25 mouse cellular contexts compared by ENCODE assay signal in the genomic region with DNA sequence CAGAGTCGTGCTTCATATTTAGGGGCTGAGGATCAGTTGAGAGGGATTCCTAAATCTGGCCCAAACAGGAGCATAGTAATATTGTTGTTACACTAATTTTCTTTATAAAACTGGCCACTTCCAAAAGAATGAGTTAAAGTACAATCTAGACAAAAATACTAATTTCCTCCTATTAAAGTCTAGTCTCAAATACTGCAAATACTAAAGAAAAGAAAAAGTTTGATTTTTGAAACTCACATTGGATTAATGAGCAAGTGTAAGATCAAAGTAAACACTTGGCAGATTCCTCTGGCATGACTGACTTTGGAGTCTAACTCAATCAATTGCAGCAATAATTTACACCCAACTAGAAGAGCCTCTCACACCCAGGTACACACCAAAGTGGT.
DNase-seq lines count a peak whose midpoint lies in the region; ATAC-seq and TF ChIP-seq lines count a peak whose summit lies in the region.
"Had no signal": no experiment of that assay in that cellular context is flagged by ENCODE, and none has a peak within 500 bp of the region (broad histone marks: within the 10 kb centered on the region; RNA-seq: fewer than 3 reads in every experiment).

No protein-coding gene starts in this region.

- no peak overlapping the region for H3K4me3 ChIP-seq in heart, adult 2 months
- H3K4me3 ChIP-seq in kidney, embryonic 15.5 days (replicated peaks) = no peak overlapping the region
- H3K4me3 ChIP-seq in cerebellum, adult 2 months (replicated peaks; ENCODE audit: insufficient read depth, low read depth, low read length) = no peak overlapping the region
- H3K4me3 ChIP-seq: embryonic facial prominence, embryonic 12.5 days; forebrain, embryonic 15.5 days; heart, embryonic 10.5 days; layer of hippocampus, adult 2 months; left cerebral cortex, adult 2 months; limb, embryonic 12.5 days had no signal

- ATAC-seq in kidney, embryonic 15.5 days (replicated peaks; ENCODE audit: low FRiP score) = no peak
- ATAC-seq: forebrain, embryonic 15.5 days; hindbrain, embryonic 16.5 days; midbrain, embryonic 16.5 days; Patski had no signal

- H3K79me2 ChIP-seq in heart, adult 2 months (replicated peaks; ENCODE audit: control insufficient read depth, insufficient read depth, low read length) = no peaks in the 10 kb centered on the region

- WGBS in heart, adult 2 months = 30% methylated on average over 1 of the region's 1 CpGs
- WGBS in kidney, embryonic 15.5 days = 29% methylated on average over 1 of the region's 1 CpGs
- WGBS in cerebellum, adult 2 months = 56% methylated on average over 1 of the region's 1 CpGs

- no peak for TF ChIP-seq CTCF in heart, adult 2 months (IDR thresholded peaks at IDR 0.05)
- TF ChIP-seq CTCF in cerebellum, adult 2 months (IDR thresholded peaks at IDR 0.05; ENCODE audit: borderline replicate concordance, insufficient read depth, low read depth, low read length) = no peak

- no peak overlapping the region for H3K4me2 ChIP-seq in kidney, embryonic 15.5 days
- H3K4me2 ChIP-seq: embryonic facial prominence, embryonic 12.5 days; forebrain, embryonic 15.5 days; limb, embryonic 12.5 days; liver, embryonic 11.5 days had no signal

- intact Hi-C loops in heart, adult 2 months (cut with DNase I) = no loop called here
- intact Hi-C loops in heart, postnatal 36 days (cut with DNase I) = no loop called here

- peak overlapping the region; percentile 1; the same call in 1 of the 2 replicates for H3K27ac ChIP-seq in heart, adult 2 months
- peak overlapping the region; percentile 57; the same call in 1 of the 2 replicates for H3K27ac ChIP-seq in kidney, embryonic 15.5 days
- no peak overlapping the region for H3K27ac ChIP-seq in cerebellum, adult 2 months (ENCODE audit: insufficient read depth, low read length)
- H3K27ac ChIP-seq: embryonic facial prominence, embryonic 12.5 days; forebrain, embryonic 15.5 days; layer of hippocampus, adult 2 months; left cerebral cortex, adult 2 months; limb, embryonic 12.5 days; macrophage had no signal

- no peak for DNase-seq in heart, adult 2 months
- DNase-seq in heart, postnatal 36 days = no peak
- no peak for DNase-seq in kidney, postnatal 25 days
- peak; percentile 18 for DNase-seq in retina, embryonic 14.5 days (ENCODE audit: low spot score)
- DNase-seq in retina, postnatal 1 day = no peak
- DNase-seq in cerebellum, adult 2 months = no peak
- DNase-seq: cerebellum, adult 11 months; cerebellum, adult 9-11 months; gastrocnemius, postnatal 36 days; right cerebral cortex, postnatal 4 days; thymus, adult 18-20 months; thymus, postnatal 25 days had no signal

- H3K9ac ChIP-seq in heart, adult 2 months (ENCODE audit: low read depth, low read length) = no peak overlapping the region
- no peak overlapping the region for H3K9ac ChIP-seq in kidney, embryonic 15.5 days
- H3K9ac ChIP-seq: embryonic facial prominence, embryonic 12.5 days; forebrain, embryonic 15.5 days; limb, embryonic 12.5 days had no signal

- TF ChIP-seq POLR2A in heart, adult 2 months (IDR thresholded peaks at IDR 0.05; ENCODE audit: insufficient read depth, low read depth, low read length) = no peak
- TF ChIP-seq POLR2A in cerebellum, adult 2 months (IDR thresholded peaks at IDR 0.05; ENCODE audit: borderline replicate concordance, insufficient read depth, low read length) = no peak

- H3K9me3 ChIP-seq in kidney, embryonic 15.5 days (replicated peaks) = no peaks in the 10 kb centered on the region
- H3K9me3 ChIP-seq: embryonic facial prominence, embryonic 12.5 days; forebrain, embryonic 15.5 days; G1E; heart, embryonic 10.5 days; limb, embryonic 12.5 days had no signal

- H3K4me1 ChIP-seq in heart, adult 2 months (ENCODE audit: control insufficient read depth, insufficient read depth, low read length) = peaks cover 14% of the 10 kb centered on the region
- H3K4me1 ChIP-seq in kidney, embryonic 15.5 days = peaks cover 39% of the 10 kb centered on the region
- peaks cover 2% of the 10 kb centered on the region; the same call in 1 of the 2 replicates for H3K4me1 ChIP-seq in cerebellum, adult 2 months (ENCODE audit: control insufficient read depth, insufficient read depth, low read length)

- H3K27me3 ChIP-seq in heart, adult 2 months (ENCODE audit: control insufficient read depth, insufficient read depth, low read length) = no peaks in the 10 kb centered on the region
- no peaks in the 10 kb centered on the region for H3K27me3 ChIP-seq in kidney, embryonic 15.5 days
- no peaks in the 10 kb centered on the region for H3K27me3 ChIP-seq in cerebellum, adult 2 months (ENCODE audit: control insufficient read depth, insufficient read depth, low read length)
- H3K27me3 ChIP-seq: embryonic facial prominence, embryonic 12.5 days; forebrain, embryonic 15.5 days; limb, embryonic 12.5 days; Patski had no signal

- H3K36me3 ChIP-seq in heart, adult 2 months (ENCODE audit: control insufficient read depth, insufficient read depth, low read length) = peaks cover 10% of the 10 kb centered on the region
- H3K36me3 ChIP-seq in kidney, embryonic 15.5 days = no peaks in the 10 kb centered on the region
- H3K36me3 ChIP-seq: embryonic facial prominence, embryonic 12.5 days; forebrain, embryonic 15.5 days; G1E; heart, embryonic 10.5 days; limb, embryonic 12.5 days had no signal

- no peak for TF ChIP-seq EP300 in heart, adult 2 months (IDR thresholded peaks at IDR 0.05; ENCODE audit: insufficient read depth, low read depth, low read length)
